Mouse (Mus musculus) CH12.LX (cell line): ENCODE measurements around the gene Selplg. TPM values are rescaled to one million over a fixed set of nuclear protein-coding genes. Genes with fewer than 3 reads are reported as not detected.

Source experiments
- DNase-seq: peaks from one replicate; pipeline ENCODE4 v3.0.0-alpha.2; 2013; ENCODE audit errors: extremely low read depth
- H3K27ac ChIP-seq: 2 replicates; pipeline ENCODE4 v1.5.1; 2012; ENCODE audit warnings: low read depth, mild to moderate bottlenecking, control low read depth, moderate library complexity; ENCODE audit not compliant: insufficient read depth
- H3K27me3 ChIP-seq: replicated peaks from 2 replicates; pipeline ENCODE3; 2012; ENCODE audit warnings: inconsistent platforms
- H3K36me3 ChIP-seq, 2 experiments: replicated peaks in 1 of 2; 2 replicates each; pipeline versions ENCODE3 to v1.6.1; 2012; ENCODE audit warnings: inconsistent platforms in 1 of 2, low read length in 1 of 2, mild to moderate bottlenecking in 1 of 2, mixed read lengths in 1 of 2, moderate library complexity in 1 of 2; ENCODE audit not compliant: control insufficient read depth in 1 of 2, insufficient read depth in 1 of 2
- H3K4me1 ChIP-seq, 2 experiments: 2 replicates each; pipeline ENCODE4 v1.6.1; 2012; ENCODE audit warnings: inconsistent platforms in 1 of 2, moderate library complexity in 1 of 2; ENCODE audit not compliant: insufficient read depth in 2 of 2, control insufficient read depth in 1 of 2
- H3K4me2 ChIP-seq: 2 replicates; pipeline ENCODE4 v1.6.1; 2012; ENCODE audit warnings: low read depth, mild to moderate bottlenecking, control low read depth; ENCODE audit not compliant: poor library complexity, insufficient read depth, severe bottlenecking
- H3K4me3 ChIP-seq, 3 experiments: fragments of 150-350 bp in 1 of 3; sonication (generic) in 1 of 3; replicated peaks in 1 of 3; 2 replicates each; pipeline versions ENCODE3 to v1.5.1; 2011 to 2012; ENCODE audit warnings: low read depth in 2 of 3, low read length in 2 of 3, mild to moderate bottlenecking in 2 of 3, moderate library complexity in 2 of 3, control low read depth in 1 of 3, improper control_type of control experiment in 1 of 3, inconsistent platforms in 1 of 3, mixed read lengths in 1 of 3; ENCODE audit not compliant: poor library complexity in 1 of 3
- H3K79me2 ChIP-seq: replicated peaks from 2 replicates; pipeline ENCODE4 v1.6.1; 2012; ENCODE audit warnings: mild to moderate bottlenecking, moderate library complexity; ENCODE audit not compliant: control insufficient read depth, poor library complexity, insufficient read depth, severe bottlenecking; ENCODE audit errors: extremely low read depth
- H3K9ac ChIP-seq: 2 replicates; pipeline ENCODE4 v1.6.1; 2012; ENCODE audit warnings: low read depth, mild to moderate bottlenecking, control low read depth, moderate library complexity; ENCODE audit not compliant: insufficient read depth
- H3K9me3 ChIP-seq: replicated peaks from 2 replicates; pipeline ENCODE3; 2012; ENCODE audit warnings: low read length, inconsistent platforms, mixed read lengths
- CTCF ChIP-seq, 2 experiments: IDR thresholded peaks in 1 of 2; conservative IDR thresholded peaks in 1 of 2; 2 replicates each; pipeline ENCODE4 v1.5.1; 2011 to 2012; ENCODE audit warnings: low read depth in 2 of 2, low read length in 2 of 2, improper control_type of control experiment in 1 of 2, inconsistent platforms in 1 of 2, mild to moderate bottlenecking in 1 of 2, moderate library complexity in 1 of 2
- E2F4 ChIP-seq: IDR thresholded peaks from 2 replicates; pipeline ENCODE4 v1.6.1; 2011; ENCODE audit warnings: low read depth, low read length, improper control_type of control experiment; ENCODE audit not compliant: insufficient replicate concordance
- ELF1 ChIP-seq: IDR thresholded peaks from 2 replicates; pipeline ENCODE4 v1.6.1; 2014; ENCODE audit warnings: low read depth, mild to moderate bottlenecking, inconsistent platforms, low read length, improper control_type of control experiment
- EP300 ChIP-seq: IDR thresholded peaks from 2 replicates; pipeline ENCODE4 v1.6.1; 2011; ENCODE audit warnings: low read length, improper control_type of control experiment
- ETS1 ChIP-seq: conservative IDR thresholded peaks from 2 replicates; pipeline ENCODE4 v1.6.1; 2012; ENCODE audit warnings: low read depth, mild to moderate bottlenecking, inconsistent platforms, low read length, improper control_type of control experiment, moderate library complexity
- IRF4 ChIP-seq: IDR thresholded peaks from 2 replicates; pipeline ENCODE4 v1.6.1; 2014; ENCODE audit warnings: low read depth, mild to moderate bottlenecking, inconsistent platforms, low read length, improper control_type of control experiment
- JUN ChIP-seq: IDR thresholded peaks from 2 replicates; pipeline ENCODE4 v1.6.1; 2011; ENCODE audit warnings: low read depth, mild to moderate bottlenecking, low read length, improper control_type of control experiment, moderate library complexity; ENCODE audit not compliant: insufficient read depth
- JUND ChIP-seq: conservative IDR thresholded peaks from 2 replicates; pipeline ENCODE4 v1.6.1; 2011; ENCODE audit warnings: low read depth, low read length, improper control_type of control experiment
- MAFK ChIP-seq: IDR thresholded peaks from 2 replicates; pipeline ENCODE4 v1.6.1; 2011; ENCODE audit warnings: low read length, improper control_type of control experiment; ENCODE audit not compliant: insufficient replicate concordance
- MAZ ChIP-seq: IDR thresholded peaks from 2 replicates; pipeline ENCODE4 v1.6.1; 2012; ENCODE audit warnings: low read depth, mild to moderate bottlenecking, inconsistent platforms, low read length, improper control_type of control experiment, moderate library complexity
- MEF2A ChIP-seq: IDR thresholded peaks from 2 replicates; pipeline ENCODE4 v1.6.1; 2014; ENCODE audit warnings: low read depth, mild to moderate bottlenecking, inconsistent platforms, low read length, improper control_type of control experiment, borderline replicate concordance
- MXI1 ChIP-seq: IDR thresholded peaks from 2 replicates; pipeline ENCODE4 v1.6.1; 2011; ENCODE audit warnings: mild to moderate bottlenecking, low read depth, low read length, improper control_type of control experiment
- NELFE ChIP-seq: IDR thresholded peaks from 2 replicates; pipeline ENCODE4 v1.6.1; 2011; ENCODE audit warnings: low read depth, low read length, improper control_type of control experiment
- POLR2A ChIP-seq: IDR thresholded peaks from 2 replicates; pipeline ENCODE4 v1.6.1; 2011; ENCODE audit warnings: low read depth, mild to moderate bottlenecking, improper control_type of control experiment, low read length
- TCF12 ChIP-seq: IDR thresholded peaks from 2 replicates; pipeline ENCODE4 v1.6.1; 2014; ENCODE audit warnings: low read depth, mild to moderate bottlenecking, inconsistent platforms, low read length, improper control_type of control experiment
- UBTF ChIP-seq: IDR thresholded peaks from 2 replicates; pipeline ENCODE4 v1.6.1; 2012; ENCODE audit warnings: low read depth, mild to moderate bottlenecking, inconsistent platforms, low read length, improper control_type of control experiment, moderate library complexity
- ZC3H11A ChIP-seq: IDR thresholded peaks from 2 replicates; pipeline ENCODE4 v1.6.1; 2012; ENCODE audit warnings: low read depth, mild to moderate bottlenecking, inconsistent platforms, low read length, improper control_type of control experiment
- ZKSCAN1 ChIP-seq: IDR thresholded peaks from 2 replicates; pipeline ENCODE4 v1.6.1; 2012; ENCODE audit warnings: low read depth, inconsistent platforms, low read length, improper control_type of control experiment, borderline replicate concordance
- ZMIZ1 ChIP-seq: IDR thresholded peaks from 2 replicates; pipeline ENCODE4 v1.6.1; 2012; ENCODE audit warnings: low read depth, mild to moderate bottlenecking, inconsistent platforms, low read length, improper control_type of control experiment
- ZNF384 ChIP-seq: IDR thresholded peaks from 2 replicates; pipeline ENCODE4 v1.6.1; 2012; ENCODE audit warnings: low read depth, low read length, improper control_type of control experiment, inconsistent platforms
- dilution Hi-C: fragments of 300-500 bp; cut with MboI; formaldehyde crosslinking; loops from 2 replicates; pipeline ENCODE4 v1.14.3; 2020; ENCODE audit warnings: low sequenced_read_pairs; ENCODE audit not compliant: extremely low pct_unique_long_range_greater_than_20kb, extremely low pct_ligation_motif_present
- in situ Hi-C: fragments of 300-500 bp; cut with MboI; formaldehyde crosslinking; loops from 3 replicates; pipeline ENCODE4 v1.14.3; 2019; ENCODE audit warnings: low sequenced_read_pairs, low pct_ligation_motif_present, low pct_unique_long_range_greater_than_20kb, mixed read lengths
- polyA plus RNA-seq: library from polyadenylated mRNA; unstranded; fragments of >175 nt; gene quantifications from 2 replicates; pipeline ENCODE4 v1.2.1, GENCODE M21; 2012; ENCODE audit warnings: low read depth; ENCODE audit not compliant: insufficient read length
- total RNA-seq, 2 experiments: library from RNA; depleted of rRNA; stranded (reverse); fragments of 300-350 nt in 1 of 2; fragments of >200 nt in 1 of 2; gene quantifications; 2 replicates each; pipeline ENCODE4 v1.2.3; 2012 to 2014

Gene Selplg
- total and polyA plus RNA-seq, 3 experiments: 29.4 to 58.5 (median 41.6) TPM

DNA sequence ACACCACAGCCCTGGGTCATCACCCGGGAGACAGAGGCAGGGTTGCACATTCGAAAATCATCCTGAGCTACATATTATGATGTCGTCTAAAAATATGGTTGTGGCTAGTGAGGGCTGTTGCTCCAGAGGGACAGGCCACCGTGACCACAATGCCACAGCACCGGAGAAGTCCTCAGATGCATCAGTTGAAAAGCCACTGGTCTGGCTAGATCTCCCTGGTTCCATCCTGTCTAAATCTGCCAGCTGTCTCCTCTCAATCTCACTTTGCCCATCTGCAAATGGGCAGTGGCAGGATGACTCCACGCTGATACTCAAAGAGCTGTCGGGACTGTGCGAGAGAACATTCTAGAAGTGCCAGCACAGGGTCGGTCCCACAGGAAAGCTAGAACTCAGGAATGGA lies 33.9 kb downstream of the Selplg start:
- H3K4me1 ChIP-seq: peaks cover 9 to 37% of the 10 kb centered on the region in 2 experiments
- H3K4me3 ChIP-seq: no peak overlapping the region
- DNase-seq: no peak
- no peaks in the 10 kb centered on the region for H3K36me3 ChIP-seq
- dilution Hi-C loops: no loop called here
- H3K9me3 ChIP-seq: no peaks in the 10 kb centered on the region
- in situ Hi-C loops: no loop called here
- H3K27ac ChIP-seq: no peak overlapping the region
- no peak for TF ChIP-seq MEF2A
- no peak for TF ChIP-seq E2F4
- no peak for TF ChIP-seq ZKSCAN1
- no peak for TF ChIP-seq ELF1
- no peak for TF ChIP-seq TCF12
- no peak for TF ChIP-seq ETS1
- TF ChIP-seq EP300: no peak
- TF ChIP-seq ZNF384: no peak
- TF ChIP-seq ZC3H11A: no peak
- no peak for TF ChIP-seq UBTF
- TF ChIP-seq JUN: no peak
- no peak for TF ChIP-seq CTCF (conservative IDR thresholded peaks at IDR 0.05 in 1 of 2, IDR thresholded peaks at IDR 0.05 in 1 of 2; ENCODE audit: low read depth in 2 of 2, low read length in 2 of 2)
- TF ChIP-seq JUND: no peak
- TF ChIP-seq ZMIZ1: no peak
- no peak for TF ChIP-seq MXI1
- H3K9ac ChIP-seq: no peak overlapping the region
- no peaks in the 10 kb centered on the region for H3K79me2 ChIP-seq
- H3K4me2 ChIP-seq: no peak overlapping the region
- peaks cover 2% of the 10 kb centered on the region for H3K27me3 ChIP-seq

DNA sequence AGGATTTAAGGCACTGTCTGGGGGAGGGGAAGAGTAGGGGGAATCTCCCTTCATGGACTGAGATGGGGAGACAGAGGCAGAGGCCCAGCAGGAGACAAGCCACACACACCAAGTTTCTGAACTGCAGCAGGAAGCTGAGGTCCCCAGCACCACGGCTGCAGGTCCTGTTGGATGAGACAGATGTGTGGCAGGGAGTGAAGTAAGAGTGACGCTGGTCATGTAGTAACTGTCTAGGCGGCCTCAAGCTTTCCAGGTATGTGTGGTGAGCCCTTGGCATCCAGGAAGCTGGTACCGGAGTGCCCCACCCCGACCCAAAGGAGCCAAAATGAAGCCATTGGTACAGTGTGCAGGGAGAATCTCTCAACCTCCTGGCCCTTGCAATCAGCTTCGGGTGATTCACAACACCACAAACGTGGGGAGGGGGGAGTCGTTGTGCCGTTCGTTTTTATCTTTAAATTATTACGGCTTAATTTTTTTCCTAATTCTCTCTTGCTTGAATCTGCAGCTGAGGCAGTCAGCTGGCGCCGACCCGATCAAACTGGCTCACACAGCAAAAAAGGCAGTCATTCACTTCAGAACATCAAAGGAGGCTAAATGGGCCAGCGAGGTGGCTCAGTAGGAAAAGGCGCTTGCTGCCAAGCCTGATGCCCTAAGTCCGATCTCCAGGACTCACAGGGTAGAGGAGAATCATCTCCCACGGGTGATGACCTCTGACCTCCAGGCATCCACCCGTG lies 35.1 kb downstream of the Selplg start:
- no peaks in the 10 kb centered on the region for H3K79me2 ChIP-seq
- DNase-seq: no peak
- no peak overlapping the region for H3K4me2 ChIP-seq
- no peak overlapping the region for H3K9ac ChIP-seq
- dilution Hi-C loops: no loop called here
- H3K4me3 ChIP-seq: no peak overlapping the region
- no peaks in the 10 kb centered on the region for H3K9me3 ChIP-seq
- TF ChIP-seq NELFE (no peak), MAZ (no peak), IRF4 (no peak), ZC3H11A (no peak), POLR2A (no peak), MAFK (no peak)
- TF ChIP-seq, all 38 proteins: peak for 0
- H3K4me1 ChIP-seq: peaks cover 11 to 46% of the 10 kb centered on the region in 2 experiments; a peak in 3 of 4 replicates
- no peak overlapping the region for H3K27ac ChIP-seq
- in situ Hi-C loops: no loop called here
- no peaks in the 10 kb centered on the region for H3K36me3 ChIP-seq
- H3K27me3 ChIP-seq: peaks cover 2% of the 10 kb centered on the region
